14 mouse cellular contexts compared by ENCODE assay signal in the genomic region with DNA sequence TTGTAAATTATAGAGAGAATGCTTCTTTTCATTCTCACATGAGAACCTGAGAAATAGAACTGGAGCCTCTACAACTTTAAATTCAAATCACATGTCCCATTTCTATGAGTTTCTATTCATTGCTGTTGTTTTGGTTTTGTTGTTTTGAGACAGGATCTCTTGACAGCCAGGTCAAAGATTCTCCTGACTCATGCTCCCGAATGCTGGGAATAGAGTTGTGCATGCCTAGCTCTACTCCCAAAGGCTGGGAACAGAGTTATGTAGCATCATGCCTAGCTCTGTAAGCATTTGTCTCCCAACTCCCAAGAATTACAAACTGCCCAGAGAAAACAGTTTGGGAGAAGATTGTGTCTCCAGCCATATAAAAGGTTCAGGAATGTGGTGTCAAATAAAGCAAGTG.
"Had no signal": no experiment of that assay in that cellular context is flagged by ENCODE, and none has a peak within 500 bp of the region (broad histone marks: within the 10 kb centered on the region; RNA-seq: fewer than 3 reads in every experiment).

No protein-coding gene starts in this region.

- DNase-seq: gastrocnemius, postnatal 14 days; gastrocnemius, postnatal 36 days; heart, adult 18-20 months; heart, postnatal 10 days; heart, postnatal 36 days; kidney, adult 11 months; kidney, adult 2 months; kidney, adult 9 months; kidney, postnatal 14 days; kidney, postnatal 36 days; layer of hippocampus, adult 9-11 months; liver; liver, embryonic 13.5 days; liver, postnatal 0 days had no signal
